Mouse (Mus musculus): Measurements from ENCODE around the gene Cbx5.

DNA sequence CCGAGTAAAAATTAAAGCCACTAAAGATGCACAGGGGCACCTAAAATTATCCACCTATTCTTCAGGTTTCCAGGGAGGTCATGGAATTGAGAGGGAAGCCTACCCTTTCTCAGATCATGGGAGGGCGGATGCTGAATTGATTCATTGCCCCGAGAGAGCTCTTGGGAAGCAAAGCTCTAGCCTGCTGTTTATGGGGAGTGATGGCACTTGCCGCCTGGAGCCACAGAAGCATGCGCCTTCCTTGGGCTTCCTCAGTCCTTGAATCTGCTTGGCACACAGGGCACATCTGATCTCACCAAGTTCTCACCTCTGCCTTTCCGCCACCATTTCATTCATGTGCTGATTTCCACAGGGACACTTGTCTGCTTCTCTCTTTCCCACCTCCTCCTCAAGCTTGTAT is 51.8 kb downstream of the Cbx5 start:
- TF ChIP-seq CTCF (IDR thresholded peaks at IDR 0.05) (no peak), EP300 (IDR thresholded peaks at IDR 0.05) (no peak)

Data from lung, postnatal 0 days (tissue).